Mouse (Mus musculus) urinary bladder, postnatal 0 days (tissue): ENCODE results near the gene Bphl. TPM values are rescaled to one million over a fixed set of nuclear protein-coding genes. Genes with fewer than 3 reads are reported as not detected.

ENCODE experiments used
- polyA plus RNA-seq: library from polyadenylated mRNA; unstranded; fragments of >200 nt; fragmentation: Nextera tagmentation; extraction: Ambion mirVana; gene quantifications from 2 replicates; pipeline ENCODE4 v1.2.1, GENCODE M21; 2015

Gene Bphl
- 33.6 and 33.7 TPM in 2 replicates for polyA plus RNA-seq

GRCm38 (mm10) chr13:34037172-34038055, at the start of gene Bphl:
Bphl (plus strand) TSS chr13:34037597.

DNA sequence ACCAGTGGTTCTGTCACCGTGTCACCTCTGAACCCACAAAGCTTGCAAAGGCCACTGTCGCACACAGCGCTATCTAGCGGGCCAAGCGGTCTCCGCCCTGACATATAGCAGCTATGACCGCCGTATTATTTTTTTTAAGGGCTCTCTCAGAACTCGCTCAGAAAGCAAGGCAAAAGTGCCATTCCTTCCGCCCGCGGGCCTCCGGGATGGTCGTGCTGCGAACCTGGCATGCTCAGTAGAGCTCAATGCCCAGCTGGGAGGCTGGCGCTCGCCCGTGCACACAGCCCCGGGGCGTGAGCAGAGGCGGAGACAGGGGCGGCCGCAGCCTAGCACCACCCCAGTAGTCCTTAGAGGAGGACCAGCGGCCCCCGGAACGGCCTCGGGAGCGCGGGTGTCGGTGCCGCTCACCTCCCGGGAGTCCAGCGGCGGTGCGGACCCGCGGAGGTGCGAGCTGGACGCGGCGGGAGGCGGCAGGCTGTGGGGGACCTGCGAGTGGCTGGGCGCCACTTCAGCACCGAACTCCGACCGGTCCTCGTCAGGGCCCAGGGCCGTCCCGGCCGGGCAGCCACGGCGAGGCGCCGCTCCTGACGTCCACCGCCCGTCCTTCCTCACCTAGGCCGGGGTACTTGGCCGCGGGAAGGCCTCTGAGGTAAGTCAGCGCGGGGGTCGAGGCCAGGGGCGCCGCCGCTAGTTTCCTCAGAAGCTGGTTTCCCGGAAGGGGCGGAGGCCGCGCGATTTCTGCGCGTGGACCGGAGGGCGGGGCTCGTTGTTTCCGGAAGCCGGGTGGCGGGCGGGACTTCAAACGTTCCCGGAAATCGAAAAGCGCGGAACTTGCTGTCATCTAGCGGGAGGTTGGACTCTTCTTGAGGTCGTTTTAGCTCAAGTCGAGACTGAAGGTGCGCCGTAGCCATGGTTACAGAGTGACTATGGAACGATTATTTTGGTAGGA, 35.1 kb upstream of the Bphl start, which contains the start of the genes Ripk1 and Serpinb6a:
Gene Ripk1, plus strand, starts transcription at position 306 of the 949 bp plus-strand sequence.
Gene Serpinb6a, minus strand, starts transcription at position 737 of the 949 bp plus-strand sequence.

GRCm38 (mm10) chr13:34077492-34078271, 40.3 kb downstream of the Bphl start, which contains the start of gene Tubb2a:
Tubb2a (minus strand) TSS chr13:34078007.

Other genes starting within 250 kb of the Bphl start
- gene Serpinb6e, start 194.2 kb upstream of the Bphl start, polyA plus RNA-seq = not detected in 2 replicates
- 0.10 and 0.19 TPM in 2 replicates for gene Serpinb6c, start 131.9 kb upstream of the Bphl start, polyA plus RNA-seq
- gene Nqo2, start 72.9 kb upstream of the Bphl start, polyA plus RNA-seq = 14.8 and 18.7 TPM in 2 replicates
- 14.4 and 15.3 TPM in 2 replicates for gene Ripk1, start 35.2 kb upstream of the Bphl start, polyA plus RNA-seq
- gene Serpinb6a, start 34.8 kb upstream of the Bphl start, polyA plus RNA-seq = 114 and 117 TPM in 2 replicates
- gene Tubb2a, start 40.4 kb downstream of the Bphl start, polyA plus RNA-seq = 116 and 139 TPM in 2 replicates
- 4.8 and 7.6 TPM in 2 replicates for gene Tubb2b, start 92.9 kb downstream of the Bphl start, polyA plus RNA-seq
- gene Psmg4, start 125.4 kb downstream of the Bphl start, polyA plus RNA-seq = 46.4 and 47.9 TPM in 2 replicates